ENCODE assay signal across 31 mouse cellular contexts in the genomic region with DNA sequence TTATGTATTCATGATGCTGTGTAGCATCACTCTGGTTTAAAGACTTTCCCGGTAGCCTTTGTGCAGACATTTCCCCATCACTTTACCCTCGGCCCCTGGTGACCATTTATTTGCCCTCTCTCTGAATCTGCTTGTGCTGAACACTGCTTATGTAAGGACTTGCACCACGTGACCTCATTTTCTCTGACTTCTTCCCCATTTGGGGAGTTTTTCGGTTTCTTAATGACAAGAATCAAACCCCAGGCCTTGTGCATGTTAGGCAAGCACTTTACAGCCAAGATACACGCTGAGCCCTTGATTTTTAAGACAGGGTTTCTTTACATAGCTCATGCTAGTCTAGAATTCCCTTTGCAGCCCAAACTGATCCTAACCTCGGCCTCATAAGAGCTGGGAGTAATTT. TPM values are rescaled to one million over a fixed set of nuclear protein-coding genes. Genes with fewer than 3 reads are reported as not detected.
A peak's percentile ranks its signal among the peaks of the same experiment; 100 is the strongest.
DNase-seq lines count a peak whose midpoint lies in the region; ATAC-seq and TF ChIP-seq lines count a peak whose summit lies in the region.
"Had no signal": no experiment of that assay in that cellular context is flagged by ENCODE, and none has a peak within 500 bp of the region (broad histone marks: within the 10 kb centered on the region; RNA-seq: fewer than 3 reads in every experiment).

No protein-coding gene starts in this region.

- H3K4me2 ChIP-seq in CH12.LX (ENCODE audit: insufficient read depth, low read depth, poor library complexity, severe bottlenecking) = no peak overlapping the region
- H3K4me2 ChIP-seq: embryonic facial prominence, embryonic 12.5 days; forebrain, embryonic 12.5 days; heart, embryonic 11.5 days; hindbrain, embryonic 15.5 days; limb, embryonic 12.5 days; lung, embryonic 15.5 days; midbrain, embryonic 13.5 days; neural tube, embryonic 12.5 days; stomach, embryonic 15.5 days had no signal

- H3K4me3 ChIP-seq in kidney, adult 2 months (ENCODE audit: insufficient read depth, low read depth, low read length) = no peak overlapping the region
- H3K4me3 ChIP-seq in CH12.LX (replicated peaks in 1 of 3; ENCODE audit: low read depth in 2 of 3, low read length in 2 of 3, poor library complexity in 1 of 3) = no peak overlapping the region
- H3K4me3 ChIP-seq: embryonic facial prominence, embryonic 12.5 days; forebrain, embryonic 12.5 days; hindbrain, embryonic 15.5 days; layer of hippocampus, adult 2 months; limb, embryonic 12.5 days; lung, embryonic 15.5 days; megakaryocyte, embryonic 14.5 days; midbrain, embryonic 13.5 days; neural tube, embryonic 12.5 days; stomach, embryonic 15.5 days had no signal

- no peak for TF ChIP-seq RAD21 in CH12.LX (IDR thresholded peaks at IDR 0.05; ENCODE audit: low read depth, low read length)

- TF ChIP-seq CTCF in kidney, adult 2 months (conservative IDR thresholded peaks at IDR 0.05; ENCODE audit: insufficient read depth, insufficient read length, low read depth, low read length) = no peak
- no peak for TF ChIP-seq CTCF in CH12.LX (conservative IDR thresholded peaks at IDR 0.05 in 1 of 2, IDR thresholded peaks at IDR 0.05 in 1 of 2; ENCODE audit: low read depth in 2 of 2, low read length in 2 of 2)

- H3K79me2 ChIP-seq in CH12.LX (replicated peaks; ENCODE audit: control insufficient read depth, extremely low read depth, insufficient read depth, poor library complexity, severe bottlenecking) = no peaks in the 10 kb centered on the region

- no peak for TF ChIP-seq POLR2A in kidney, adult 2 months (IDR thresholded peaks at IDR 0.05; ENCODE audit: low read depth, low read length)
- TF ChIP-seq POLR2A in CH12.LX (IDR thresholded peaks at IDR 0.05; ENCODE audit: low read depth, low read length) = no peak

- dilution Hi-C loops in CH12.LX (cut with MboI; ENCODE audit: extremely low pct_ligation_motif_present, extremely low pct_unique_long_range_greater_than_20kb, low sequenced_read_pairs) = no loop called here

- H3K36me3 ChIP-seq in kidney, adult 2 months (ENCODE audit: control insufficient read depth, insufficient read depth, low read length) = peaks cover 2% of the 10 kb centered on the region; the same call in 1 of the 2 replicates
- peaks cover 42 to 83% of the 10 kb centered on the region in 2 experiments for H3K36me3 ChIP-seq in CH12.LX (replicated peaks in 1 of 2; ENCODE audit: control insufficient read depth in 1 of 2, insufficient read depth in 1 of 2, low read length in 1 of 2)
- H3K36me3 ChIP-seq: stomach, embryonic 15.5 days had no signal

- 85% methylated on average over 6 of the region's 6 CpGs for WGBS in kidney, adult 2 months

- H3K9ac ChIP-seq in CH12.LX (ENCODE audit: insufficient read depth, low read depth) = no peak overlapping the region
- H3K9ac ChIP-seq: embryonic facial prominence, embryonic 12.5 days; forebrain, embryonic 12.5 days; hindbrain, embryonic 15.5 days; limb, embryonic 12.5 days; liver, embryonic 14.5 days; lung, embryonic 15.5 days; midbrain, embryonic 13.5 days; neural tube, embryonic 12.5 days; stomach, embryonic 15.5 days had no signal

- peak; percentile 58 for ATAC-seq in common myeloid progenitor, adult 5-6 weeks (replicated peaks; ENCODE audit: low read depth, poor library complexity, severe bottlenecking)
- ATAC-seq in monocyte, adult 5-6 weeks (replicated peaks; ENCODE audit: insufficient number of reproducible peaks, low FRiP score, low TSS enrichment, poor library complexity, severe bottlenecking) = peak; percentile 56; the same call in 1 of the 2 replicates
- no peak for ATAC-seq in erythroid progenitor cell, adult 5-6 weeks (replicated peaks; ENCODE audit: low FRiP score, poor library complexity, severe bottlenecking)
- ATAC-seq: midbrain, embryonic 13.5 days had no signal

- TF ChIP-seq EP300 in CH12.LX (IDR thresholded peaks at IDR 0.05; ENCODE audit: low read length) = 0 out of 2 replicates have a peak, but pooled peaks have one; percentile 12

- no peaks in the 10 kb centered on the region for H3K4me1 ChIP-seq in kidney, adult 2 months (ENCODE audit: control insufficient read depth, insufficient read depth, low read length)
- peaks cover 0 to 21% of the 10 kb centered on the region in 2 experiments; a peak in 2 of 4 replicates for H3K4me1 ChIP-seq in CH12.LX (ENCODE audit: control insufficient read depth in 1 of 2, insufficient read depth in 2 of 2)
- H3K4me1 ChIP-seq: embryonic facial prominence, embryonic 12.5 days; forebrain, embryonic 12.5 days; hindbrain, embryonic 15.5 days; limb, embryonic 12.5 days; lung, embryonic 15.5 days; megakaryocyte, embryonic 14.5 days; midbrain, embryonic 13.5 days; neural tube, embryonic 12.5 days; stomach, embryonic 15.5 days had no signal

- in situ Hi-C loops in CH12.LX (cut with MboI; ENCODE audit: low pct_ligation_motif_present, low pct_unique_long_range_greater_than_20kb, low sequenced_read_pairs) = no loop called here

- DNase-seq in kidney, adult 2 months = peak; percentile 13
- no peak for DNase-seq in kidney, adult 8-10 months
- peak; percentile 60 for DNase-seq in CH12.LX (ENCODE audit: extremely low read depth)
- no peak for DNase-seq in urinary bladder, postnatal 14 days (ENCODE audit: low spot score)
- DNase-seq: cerebellum, adult 18-20 months; cerebellum, postnatal 14 days; gastrocnemius, postnatal 36 days; heart, postnatal 10 days; kidney, adult 9 months; kidney, postnatal 14 days; layer of hippocampus, postnatal 36 days; retina, postnatal 1 day; right cerebral cortex, postnatal 25 days; thymus, adult 2 months; thymus, postnatal 4 days had no signal

- H3K27ac ChIP-seq in kidney, adult 2 months (ENCODE audit: insufficient read depth, low read depth, low read length) = no peak overlapping the region
- no peak overlapping the region for H3K27ac ChIP-seq in CH12.LX (ENCODE audit: insufficient read depth, low read depth)
- H3K27ac ChIP-seq: embryonic facial prominence, embryonic 12.5 days; forebrain, embryonic 12.5 days; hindbrain, embryonic 15.5 days; layer of hippocampus, adult 2 months; limb, embryonic 12.5 days; liver, embryonic 14.5 days; lung, embryonic 15.5 days; midbrain, embryonic 13.5 days; neural tube, embryonic 12.5 days; stomach, embryonic 15.5 days had no signal

- H3K9me3 ChIP-seq in CH12.LX (replicated peaks; ENCODE audit: low read length) = peaks cover 4% of the 10 kb centered on the region
- H3K9me3 ChIP-seq: embryonic facial prominence, embryonic 12.5 days; forebrain, embryonic 12.5 days; hindbrain, embryonic 15.5 days; limb, embryonic 12.5 days; lung, embryonic 15.5 days; megakaryocyte, embryonic 14.5 days; midbrain, embryonic 13.5 days; neural tube, embryonic 12.5 days; stomach, embryonic 15.5 days had no signal

- no peaks in the 10 kb centered on the region for H3K27me3 ChIP-seq in kidney, adult 2 months (replicated peaks; ENCODE audit: control insufficient read depth, insufficient read depth, low read length)
- no peaks in the 10 kb centered on the region for H3K27me3 ChIP-seq in CH12.LX (replicated peaks)
- H3K27me3 ChIP-seq: embryonic facial prominence, embryonic 12.5 days; forebrain, embryonic 12.5 days; hindbrain, embryonic 15.5 days; limb, embryonic 12.5 days; lung, embryonic 15.5 days; megakaryocyte, embryonic 14.5 days; midbrain, embryonic 13.5 days; neural tube, embryonic 12.5 days; stomach, embryonic 15.5 days had no signal

TF ChIP-seq in CH12.LX, 34 proteins besides CTCF, POLR2A, EP300 and RAD21 (continues in another document):
- TF ChIP-seq PAX5 (IDR thresholded peaks at IDR 0.05; ENCODE audit: low read length) = no peak
- TF ChIP-seq ZNF384 (IDR thresholded peaks at IDR 0.05; ENCODE audit: low read depth, low read length) = no peak
- TF ChIP-seq TBP (conservative IDR thresholded peaks at IDR 0.05; ENCODE audit: low read depth, low read length) = no peak
- TF ChIP-seq CHD2 (IDR thresholded peaks at IDR 0.05; ENCODE audit: low read length) = no peak
- TF ChIP-seq IRF4 (IDR thresholded peaks at IDR 0.05; ENCODE audit: low read depth, low read length) = peak; percentile 27; the same call in 1 of the 2 replicates
- no peak for TF ChIP-seq ZC3H11A (IDR thresholded peaks at IDR 0.05; ENCODE audit: low read depth, low read length)
- no peak for TF ChIP-seq E2F4 (IDR thresholded peaks at IDR 0.05; ENCODE audit: insufficient replicate concordance, low read depth, low read length)
- TF ChIP-seq JUND (conservative IDR thresholded peaks at IDR 0.05; ENCODE audit: low read depth, low read length) = no peak
- TF ChIP-seq ZMIZ1 (IDR thresholded peaks at IDR 0.05; ENCODE audit: low read depth, low read length) = no peak
- no peak for TF ChIP-seq GABPA (IDR thresholded peaks at IDR 0.05; ENCODE audit: insufficient replicate concordance, low read depth, low read length)
- no peak for TF ChIP-seq JUN (IDR thresholded peaks at IDR 0.05; ENCODE audit: insufficient read depth, low read depth, low read length)
- TF ChIP-seq MXI1 (IDR thresholded peaks at IDR 0.05; ENCODE audit: low read depth, low read length) = no peak
- 0 out of 2 replicates have a peak, but pooled peaks have one; percentile 5 for TF ChIP-seq MAFK (IDR thresholded peaks at IDR 0.05; ENCODE audit: insufficient replicate concordance, low read length)
- TF ChIP-seq MAX (IDR thresholded peaks at IDR 0.05; ENCODE audit: low read length) = peak; percentile 48; the same call in 1 of the 2 replicates
- TF ChIP-seq ZKSCAN1 (IDR thresholded peaks at IDR 0.05; ENCODE audit: borderline replicate concordance, low read depth, low read length) = no peak
- TF ChIP-seq MAZ (IDR thresholded peaks at IDR 0.05; ENCODE audit: low read depth, low read length) = no peak
- TF ChIP-seq ETS1 (conservative IDR thresholded peaks at IDR 0.05; ENCODE audit: low read depth, low read length) = no peak
- no peak for TF ChIP-seq SIN3A (IDR thresholded peaks at IDR 0.05; ENCODE audit: low read length)
- peak; percentile 83 for TF ChIP-seq USF1 (IDR thresholded peaks at IDR 0.05; ENCODE audit: low read depth, low read length)
- peak; percentile 82 for TF ChIP-seq USF2 (conservative IDR thresholded peaks at IDR 0.05; ENCODE audit: low read depth, low read length)
- TF ChIP-seq BHLHE40 (IDR thresholded peaks at IDR 0.05; ENCODE audit: low read depth, low read length) = peak; percentile 47
- no peak for TF ChIP-seq MYC (IDR thresholded peaks at IDR 0.05; ENCODE audit: low read depth, low read length)
- no peak for TF ChIP-seq TCF12 (IDR thresholded peaks at IDR 0.05; ENCODE audit: low read depth, low read length)

RNA-seq across cellular contexts. Expression of gene Sycp3, which starts 18.1 kb away (rescaled TPM):
- polyA plus RNA-seq in kidney, adult 2 months (2012; rRNA removed) = not detected in 2 replicates
- total RNA-seq in CH12.LX (2012; rRNA removed) = not detected in 2 replicates
- not detected in 2 replicates for total RNA-seq in CH12.LX (2014; rRNA removed)
- not detected in 2 replicates for polyA plus RNA-seq in CH12.LX (2012; ENCODE audit: insufficient read length, low read depth)
- total RNA-seq in common myeloid progenitor, adult 5-6 weeks (2017) = not detected in 2 replicates
- 0.68 to 3.5 TPM (median 2.7 TPM) in 3 replicates for total RNA-seq in monocyte, adult 5-6 weeks (2017)
- not detected in 2 replicates for total RNA-seq in erythroid progenitor cell, adult 5-6 weeks (2015; ENCODE audit: low replicate concordance)
- total RNA-seq in erythroid progenitor cell, adult 5-6 weeks (2017; ENCODE audit: low replicate concordance) = not detected in 2 replicates
- total RNA-seq: gastrocnemius, postnatal 36 days had no signal
- polyA plus RNA-seq: neural tube, embryonic 12.5 days; spleen, adult 2 months; thymus, adult 2 months had no signal

Comparison
In these comparisons a context has a peak if more than half of its experiments do, and no peak if none do; other contexts are left out.
1. DNase-seq: peak in kidney, adult 2 months (single experiment) and CH12.LX (single experiment); none in kidney, adult 8-10 months (0 of 2) and urinary bladder, postnatal 14 days (single experiment).